Mouse (Mus musculus) monocyte, adult 2 months (primary cell): ENCODE data around the gene Wwp2.

Source experiments
- DNase-seq, 2 experiments: peaks; one replicate each; pipeline ENCODE4 v3.0.0; 2022; ENCODE audit warnings: low spot score in 2 of 2, low read depth in 1 of 2

Wwp2 gene

DNA sequence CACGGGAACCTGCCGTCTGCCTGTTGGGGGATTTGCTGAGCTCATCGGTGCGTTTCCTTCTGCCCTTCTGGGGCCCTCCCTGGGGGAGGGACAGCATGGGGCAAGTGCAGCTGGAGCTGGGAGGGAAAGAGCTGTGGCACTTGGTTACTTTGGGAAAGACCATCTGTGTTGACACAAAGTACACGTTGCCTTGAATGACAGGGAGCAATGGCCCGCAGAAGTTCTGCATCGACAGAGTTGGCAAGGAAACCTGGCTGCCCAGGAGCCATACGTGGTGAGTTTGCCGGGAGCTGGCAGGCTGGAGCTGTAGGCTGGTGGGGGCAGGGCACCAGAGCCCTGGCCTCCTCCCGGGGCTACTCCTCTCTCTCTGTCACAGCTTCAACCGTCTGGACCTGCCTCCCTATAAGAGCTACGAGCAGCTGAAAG lies 120.4 kb downstream of the Wwp2 start:
- no peak for DNase-seq

DNA sequence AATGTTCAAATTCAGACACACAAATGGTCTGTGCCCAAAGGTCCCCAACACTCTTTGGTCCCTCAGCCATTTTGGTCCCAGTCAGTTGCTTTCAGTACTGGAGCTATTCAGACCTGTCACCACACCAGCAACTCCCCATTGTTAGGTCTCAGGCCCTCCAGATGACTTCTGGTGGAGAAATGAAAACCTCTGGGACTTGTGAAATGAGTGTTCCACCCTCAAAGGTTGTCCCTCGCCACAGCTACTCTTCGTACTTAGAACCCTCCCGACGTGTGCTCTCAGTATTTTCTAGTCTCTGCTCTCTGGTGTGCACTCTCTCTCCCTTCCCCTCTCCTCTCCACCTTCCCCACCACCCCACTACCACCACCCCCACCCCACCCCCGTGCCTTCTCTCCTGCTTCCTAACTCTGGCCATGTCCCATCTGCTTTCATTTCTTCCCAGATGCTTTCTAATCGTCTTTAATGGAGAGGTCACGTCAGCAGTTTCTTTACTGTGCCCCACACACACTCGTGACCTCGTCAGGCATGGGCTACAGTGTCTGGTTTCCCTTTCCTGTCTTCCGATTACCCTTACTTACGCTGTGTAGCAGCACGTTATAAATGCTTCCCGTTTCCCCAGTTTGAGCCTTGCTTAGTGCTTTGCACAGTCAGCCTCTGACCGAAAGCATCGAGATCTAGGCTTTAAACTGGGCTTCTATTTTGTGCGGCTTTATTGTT lies 124.8 kb downstream of the Wwp2 start:
- DNase-seq = peak in 1 of 2 experiments; percentile 17

DNA sequence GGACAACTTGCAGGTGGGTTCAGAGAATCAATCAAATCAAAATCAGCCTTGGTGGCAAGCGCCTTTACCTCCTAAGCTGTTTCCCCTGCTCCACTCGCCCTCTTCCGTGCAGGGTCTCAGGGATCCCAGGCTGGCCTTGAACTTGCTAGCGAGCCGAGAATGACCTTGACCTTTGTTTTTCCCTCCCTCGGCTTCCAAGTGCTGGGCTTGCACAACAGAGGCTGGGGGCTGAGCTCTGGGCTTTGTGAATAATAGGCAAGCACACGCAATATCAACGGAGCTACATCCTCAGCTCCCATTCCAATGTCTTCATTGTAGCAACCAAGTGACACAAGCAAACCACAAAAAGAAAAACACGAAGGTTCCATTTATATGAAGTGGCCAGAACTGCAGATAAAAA lies 126.0 kb downstream of the Wwp2 start:
- no peak for DNase-seq

DNA sequence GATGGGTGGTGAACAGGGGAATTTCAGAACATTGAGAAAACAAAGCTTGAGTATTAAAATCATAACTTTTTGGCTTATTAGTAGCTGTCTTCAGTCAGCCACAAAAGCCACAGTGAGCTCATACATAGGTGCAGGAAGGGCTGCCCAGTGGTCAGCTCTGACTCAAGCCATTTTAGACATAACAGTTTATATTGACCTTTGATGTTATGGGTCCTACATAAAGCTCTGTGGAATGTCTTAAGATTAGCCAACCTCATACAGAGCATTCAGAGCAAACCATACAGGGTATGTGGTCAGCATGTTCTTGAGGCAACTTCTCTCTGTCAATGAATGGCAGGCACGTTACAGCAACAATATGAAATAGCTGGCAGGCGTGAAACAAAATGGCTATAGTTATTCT lies 134.9 kb downstream of the Wwp2 start:
- DNase-seq = no peak

DNA sequence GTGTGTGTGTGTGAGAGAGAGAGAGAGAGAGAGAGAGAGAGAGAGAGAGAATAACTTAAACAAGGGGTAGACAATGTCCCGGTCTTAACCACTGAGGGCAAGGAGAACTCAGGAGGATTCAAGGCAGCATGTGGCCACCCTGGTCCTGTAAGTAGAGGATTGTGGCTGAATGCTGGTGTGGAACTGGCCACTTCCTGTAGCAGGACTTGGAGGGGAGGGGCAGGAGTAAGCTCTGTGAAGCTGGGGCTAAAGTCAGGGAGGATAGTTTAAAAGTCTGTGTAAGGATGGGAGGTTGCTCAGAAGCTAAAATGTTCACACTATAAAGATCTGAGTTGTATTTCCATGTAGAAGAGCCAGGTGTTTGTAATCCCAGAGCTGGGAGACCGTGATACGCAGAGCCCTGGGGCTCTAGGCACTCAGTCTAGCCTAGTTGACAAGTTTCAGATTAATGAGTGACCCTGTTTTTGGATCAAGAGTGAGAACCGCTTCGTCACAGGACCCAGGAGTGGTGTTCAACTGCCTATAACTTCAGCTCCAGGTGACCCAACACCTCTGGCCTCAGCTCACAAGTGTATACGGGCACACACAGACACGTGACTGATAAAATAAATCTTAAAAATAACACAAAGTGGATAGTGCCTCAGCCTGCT lies 135.4 kb downstream of the Wwp2 start:
- DNase-seq = no peak

DNA sequence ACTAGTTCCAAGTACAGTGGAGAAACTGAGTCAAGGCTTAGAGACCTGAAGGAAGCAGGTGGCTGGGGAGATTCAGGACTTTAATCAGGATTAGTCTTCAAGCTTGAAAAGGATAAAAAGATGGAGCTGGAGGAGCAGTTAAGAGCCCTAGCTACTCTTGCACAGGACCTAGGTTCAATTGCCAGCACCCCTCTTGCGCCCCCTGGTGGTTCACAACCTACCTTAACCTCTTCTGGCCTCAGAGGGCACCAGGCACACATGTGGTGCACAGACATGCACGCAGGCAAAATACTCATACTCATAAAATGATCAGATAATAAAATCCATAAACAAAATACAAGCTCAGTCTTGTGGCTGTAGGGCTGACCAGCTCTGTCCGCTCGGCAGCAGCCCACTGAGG lies 136.3 kb downstream of the Wwp2 start:
- DNase-seq = peak in 1 of 2 experiments; percentile 63

DNA sequence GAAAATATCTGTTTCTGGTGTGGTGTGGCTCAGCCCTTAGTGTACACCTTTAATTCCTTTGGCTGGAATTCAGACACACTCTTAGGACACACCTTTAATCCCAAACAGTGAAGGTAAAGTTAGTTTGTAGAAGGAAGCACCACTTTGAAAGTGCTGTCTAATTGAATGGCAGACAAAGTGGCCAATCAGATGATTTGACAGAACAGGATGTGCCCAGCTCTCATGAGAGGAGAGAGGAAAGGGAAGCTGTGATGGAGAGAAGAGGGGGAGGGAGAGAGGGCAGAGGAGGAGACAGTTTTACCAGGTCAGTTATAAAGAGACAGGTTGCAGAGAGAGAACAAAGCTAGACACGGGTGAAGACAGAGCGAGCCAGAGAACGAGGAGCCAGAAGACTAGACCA lies 138.6 kb downstream of the Wwp2 start:
- DNase-seq = no peak

DNA sequence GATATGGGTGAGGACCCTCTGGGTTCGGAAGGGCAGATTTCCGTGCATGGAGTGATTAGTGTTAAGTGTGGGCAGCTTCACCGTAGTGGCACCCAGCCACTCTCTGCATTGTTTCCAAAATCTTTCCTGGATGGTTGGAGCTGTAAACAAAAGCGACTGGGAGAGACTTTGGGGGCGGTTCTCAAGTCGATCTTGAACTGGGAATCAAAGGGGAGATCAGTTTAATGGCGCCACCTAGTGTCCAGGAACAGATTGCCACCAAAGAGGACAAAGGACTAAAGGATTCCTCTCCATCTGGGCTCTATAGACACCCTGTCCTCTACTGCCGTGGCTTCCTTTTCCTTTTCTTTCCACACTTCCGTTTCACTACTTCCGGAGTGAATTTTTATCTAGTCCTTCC lies 140.5 kb downstream of the Wwp2 start:
- DNase-seq = peak; percentile 33 to 50

DNA sequence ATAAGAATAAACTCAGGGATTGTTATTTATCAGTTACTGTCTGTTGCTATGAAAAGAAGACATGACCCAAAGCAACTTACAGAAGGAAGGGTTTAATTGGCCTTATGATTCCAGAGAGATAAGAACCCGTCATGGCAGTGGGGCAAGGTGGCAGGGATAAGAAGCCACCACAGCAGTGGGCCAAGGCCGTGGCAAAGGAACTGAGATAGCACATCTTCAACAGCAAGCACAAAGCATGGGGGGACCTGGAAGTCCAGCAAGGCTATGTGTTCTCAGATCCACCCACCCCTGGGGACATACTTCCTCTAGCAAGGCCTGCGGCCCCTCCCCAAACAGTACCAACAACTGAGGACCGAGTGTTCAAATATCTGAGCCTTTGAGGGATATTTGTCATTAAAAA lies 141.5 kb downstream of the Wwp2 start:
- DNase-seq = no peak

DNA sequence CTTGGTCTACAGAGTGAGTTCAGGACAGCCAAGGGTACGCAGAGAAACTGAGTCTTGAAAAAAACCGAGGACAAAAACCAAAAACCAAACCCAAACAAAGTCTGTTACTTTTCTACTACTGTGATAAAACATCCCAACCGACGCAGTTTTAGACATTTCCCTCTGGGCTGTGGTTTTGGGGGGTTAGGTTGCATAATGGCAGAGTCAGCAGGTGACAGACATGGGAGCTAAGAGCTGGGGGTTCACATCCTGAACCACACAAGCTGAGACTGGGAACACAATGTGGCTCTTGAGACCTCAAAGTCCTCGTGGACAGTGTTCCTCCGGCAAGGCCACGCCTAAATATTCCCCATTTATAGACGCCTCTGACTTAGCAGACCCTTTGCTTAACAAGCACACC lies 142.0 kb downstream of the Wwp2 start:
- DNase-seq = no peak

DNA sequence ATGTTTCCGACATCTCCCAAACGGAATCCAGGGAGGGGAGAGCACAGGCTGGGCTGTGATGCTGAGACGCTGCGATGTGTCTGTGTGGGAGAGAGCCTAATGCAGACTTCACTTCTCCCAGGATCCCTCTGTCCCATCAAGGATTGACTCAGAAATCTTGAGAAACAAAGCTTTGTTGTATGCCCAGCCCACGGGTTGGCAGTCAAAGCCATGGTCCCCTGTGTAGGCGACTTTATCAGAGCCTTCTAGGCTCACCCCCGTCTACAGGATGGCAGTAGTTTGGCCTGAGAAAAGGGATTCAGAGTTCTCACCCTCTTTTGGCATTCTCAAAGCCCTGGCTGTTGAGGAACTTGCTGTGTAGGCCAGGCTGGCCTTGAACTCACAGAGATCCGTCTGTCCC lies 142.4 kb downstream of the Wwp2 start:
- no peak for DNase-seq

DNA sequence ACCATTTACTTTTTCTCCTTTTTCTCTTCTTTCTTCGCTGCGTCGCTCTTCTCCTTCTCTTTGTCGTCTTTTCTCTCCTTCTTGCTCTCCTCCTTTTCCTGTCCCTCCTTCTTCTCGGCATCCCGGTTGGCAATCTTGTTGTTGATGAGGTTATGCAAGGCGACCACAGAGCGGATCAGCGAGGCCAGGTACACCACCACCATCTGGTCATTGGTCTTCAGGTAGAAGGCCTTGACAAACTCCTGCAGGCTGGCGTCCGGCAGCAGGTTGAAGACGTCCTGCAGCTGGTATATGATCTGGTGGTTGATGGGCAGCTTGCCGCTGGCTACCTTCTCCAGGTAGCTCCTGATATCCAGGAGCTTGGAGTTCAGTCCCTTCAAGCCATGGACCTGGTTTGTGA lies 144.7 kb downstream of the Wwp2 start:
- no peak for DNase-seq

DNA sequence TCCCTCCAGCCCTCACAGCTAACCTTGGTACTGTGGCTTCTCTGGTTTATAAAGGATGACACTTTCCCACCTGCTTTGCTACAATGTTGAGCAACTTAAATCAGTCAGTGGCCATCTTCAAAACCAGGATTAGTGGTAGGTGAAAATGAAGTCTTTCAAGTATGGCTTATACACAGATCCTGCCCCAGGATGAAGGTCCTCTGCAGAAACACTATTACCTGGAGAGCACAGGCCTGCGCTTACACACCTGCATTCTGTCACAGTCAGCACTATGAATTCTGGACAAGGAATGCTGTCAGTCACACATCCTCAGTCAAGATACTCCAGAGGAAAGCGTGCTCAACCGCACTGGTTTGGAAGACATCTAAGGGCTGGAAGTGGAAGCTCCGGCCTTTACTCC lies 145.4 kb downstream of the Wwp2 start:
- DNase-seq = no peak

DNA sequence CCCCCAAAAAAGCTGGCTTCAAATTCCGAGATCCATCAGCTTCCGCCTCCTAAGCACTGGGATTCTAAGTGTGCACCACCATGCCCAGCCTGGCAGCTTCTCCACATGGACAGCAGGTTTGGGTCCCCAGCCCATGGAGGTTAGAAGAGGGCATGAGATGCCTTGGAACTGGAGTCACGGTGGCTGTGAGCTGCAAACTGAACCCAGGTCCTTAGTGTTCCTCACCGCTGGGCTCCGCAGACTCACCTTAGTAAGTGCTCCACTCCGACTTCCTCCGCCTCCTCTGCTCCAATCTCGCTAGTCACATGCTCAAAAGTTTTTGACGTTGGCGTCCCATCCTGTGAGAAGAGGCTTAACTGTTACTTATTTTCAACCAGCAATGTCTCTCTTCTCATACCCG lies 146.0 kb downstream of the Wwp2 start:
- DNase-seq = no peak

DNA sequence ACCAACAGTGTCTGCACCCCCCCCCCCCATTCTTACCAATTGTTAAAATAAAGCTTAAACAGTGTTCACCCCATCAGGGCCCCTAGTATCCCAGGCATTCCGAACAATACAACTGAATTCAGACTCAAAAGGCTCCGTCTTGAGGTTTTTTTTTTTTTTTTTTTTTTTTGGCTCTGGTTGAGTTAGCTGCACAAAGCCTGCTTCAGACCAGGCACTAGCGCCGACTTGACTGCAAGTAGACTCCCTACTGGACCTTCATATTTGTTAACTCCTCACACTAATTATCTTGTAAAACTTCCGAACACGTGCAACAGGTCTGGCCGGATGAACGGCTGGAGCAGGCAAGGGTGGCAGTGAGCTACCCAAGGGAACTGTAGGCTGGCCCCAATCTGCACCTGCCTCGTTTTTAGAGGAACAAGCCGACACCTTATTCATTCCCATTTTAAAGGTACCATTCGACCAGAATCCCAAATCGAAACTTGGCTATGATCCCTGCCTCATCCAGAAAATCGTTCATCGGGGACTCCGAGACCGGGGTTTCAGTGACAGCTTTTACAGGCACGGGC lies 151.3 kb downstream of the Wwp2 start:
- no peak for DNase-seq

DNA sequence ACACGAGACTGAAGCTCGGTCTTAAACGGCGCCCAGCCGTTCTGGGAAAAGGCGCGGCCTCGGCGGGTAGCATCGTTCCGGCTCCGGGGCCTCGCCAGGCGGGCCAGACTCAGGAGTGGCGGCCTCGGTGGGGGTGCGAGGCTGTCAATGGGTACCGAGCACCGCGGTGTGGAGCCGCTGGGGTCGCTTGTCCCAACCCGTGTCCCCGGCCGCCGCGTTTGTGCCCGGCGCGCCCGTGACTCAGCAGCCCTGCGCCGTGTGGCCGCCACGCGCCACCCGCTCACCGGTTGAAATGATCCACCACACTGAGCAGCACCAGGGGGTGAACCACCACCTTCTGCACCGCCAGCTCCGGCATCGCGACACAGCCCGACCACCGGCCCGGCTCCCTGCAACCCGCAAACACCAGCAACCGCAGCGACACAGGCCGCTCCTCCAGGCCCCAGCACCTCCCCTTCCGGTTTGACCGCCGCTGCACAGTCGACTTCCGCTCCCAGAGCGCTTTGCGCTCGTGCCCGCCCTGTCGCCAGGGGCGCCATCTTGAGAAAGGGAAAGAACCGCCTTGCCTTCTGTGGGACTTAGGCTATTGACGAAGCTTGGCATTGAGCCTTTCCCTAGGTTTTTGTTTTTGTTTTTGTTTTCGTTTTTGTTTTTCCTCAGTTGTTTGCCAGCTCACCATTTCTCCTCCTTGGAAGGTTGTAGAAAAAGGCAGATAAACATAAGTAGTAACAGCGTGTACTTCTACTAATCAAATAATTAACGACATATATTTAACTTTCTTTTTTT lies 152.0 kb downstream of the Wwp2 start, which contains the start of gene Psmd7:
Gene Psmd7 (minus strand): TSS at position 470 of the 786 bp plus-strand sequence.
- peak; percentile 70 to 86 for DNase-seq

DNA sequence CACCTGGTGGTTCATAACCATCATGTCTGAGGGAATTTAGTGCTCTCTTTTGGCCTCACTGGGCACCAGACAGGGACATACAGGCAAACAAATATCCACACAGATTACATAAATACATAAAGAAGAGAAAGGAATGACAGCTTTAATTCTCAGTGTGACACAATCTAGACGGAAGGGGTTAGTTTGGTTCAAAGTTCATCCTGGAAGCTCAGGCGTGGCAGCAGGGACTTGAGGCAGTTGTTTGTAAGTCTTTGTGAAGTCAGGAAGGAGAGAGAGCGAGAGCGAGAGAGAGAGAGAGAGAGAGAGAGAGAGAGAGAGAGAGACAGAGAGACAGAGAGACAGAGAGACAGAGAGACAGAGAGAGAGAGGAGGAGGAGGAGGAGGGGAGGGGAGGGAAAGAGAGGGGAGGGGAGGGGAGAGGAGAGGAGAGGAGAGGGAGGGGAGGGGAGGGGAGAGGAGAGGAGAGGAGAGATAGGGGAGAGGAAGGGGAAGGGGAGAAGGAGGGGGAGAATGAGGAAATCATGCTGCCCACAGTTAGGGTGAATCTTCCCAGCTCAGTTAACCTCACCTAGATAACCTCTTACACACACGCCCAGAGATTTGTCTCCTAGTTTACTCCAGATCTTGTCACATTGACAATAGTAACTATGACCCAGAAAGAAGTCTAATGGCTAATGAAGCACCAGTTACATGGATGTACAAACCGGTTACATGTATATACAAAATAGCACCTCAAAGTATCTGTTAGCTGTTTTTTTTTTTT lies 158.0 kb downstream of the Wwp2 start:
- DNase-seq = no peak

DNA sequence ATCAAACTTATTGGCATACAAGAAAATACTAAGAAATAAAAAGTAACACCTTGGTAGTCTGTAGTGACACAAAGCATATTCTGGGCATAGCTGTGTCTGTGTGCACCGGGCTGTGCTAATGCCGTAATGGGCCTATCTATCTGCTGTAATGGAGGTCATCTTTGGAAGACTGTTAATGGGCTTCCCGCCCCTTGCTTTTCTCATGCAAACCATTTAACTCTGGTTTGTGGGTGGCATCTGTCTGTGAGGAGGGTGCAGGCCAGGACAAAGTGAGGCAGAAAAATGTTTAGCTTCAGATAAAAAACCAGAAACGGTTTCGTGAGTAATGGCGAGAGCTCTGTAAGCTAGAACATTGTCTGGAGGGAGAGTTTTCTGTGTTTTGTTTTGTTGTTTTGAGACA lies 158.7 kb downstream of the Wwp2 start:
- no peak for DNase-seq

DNA sequence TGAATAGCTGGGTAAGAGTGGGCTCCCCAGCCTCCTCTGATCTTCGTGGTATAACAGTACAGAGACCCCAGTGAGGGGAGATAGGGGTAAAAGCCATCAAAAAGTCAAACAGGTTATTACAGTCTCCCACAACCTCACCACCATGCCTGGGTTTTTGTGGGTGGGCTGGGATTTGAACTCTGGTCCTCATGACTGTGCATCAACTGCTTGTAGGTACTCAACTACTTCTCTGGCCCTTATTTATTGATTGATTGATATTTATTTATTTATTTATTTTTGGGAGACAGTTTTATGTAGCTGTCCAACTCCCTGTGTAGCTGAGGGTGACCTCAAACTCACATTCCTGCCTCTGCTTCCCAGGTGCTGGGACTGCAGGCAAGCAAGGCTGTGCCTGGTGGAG lies 161.6 kb downstream of the Wwp2 start:
- DNase-seq = no peak

DNA sequence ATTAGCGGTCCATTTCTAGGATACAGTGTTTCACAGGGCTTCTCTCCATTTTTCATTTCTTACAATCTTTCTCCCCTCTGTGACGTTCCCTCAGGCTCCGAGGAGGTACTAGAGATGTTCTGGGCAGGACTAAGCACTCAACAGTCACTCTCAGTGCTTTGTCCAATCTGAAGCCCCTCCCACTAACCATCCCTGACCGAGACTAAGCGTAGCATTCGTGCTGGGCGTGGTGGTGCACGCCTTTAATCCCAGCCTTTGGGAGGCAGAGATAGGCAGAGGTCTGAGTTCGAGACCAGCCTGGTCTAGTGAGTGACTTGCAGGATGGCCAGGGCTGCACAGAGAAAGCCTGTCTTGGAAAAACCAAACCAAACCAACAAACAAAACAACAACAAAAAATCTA lies 163.5 kb downstream of the Wwp2 start:
- DNase-seq = no peak

DNA sequence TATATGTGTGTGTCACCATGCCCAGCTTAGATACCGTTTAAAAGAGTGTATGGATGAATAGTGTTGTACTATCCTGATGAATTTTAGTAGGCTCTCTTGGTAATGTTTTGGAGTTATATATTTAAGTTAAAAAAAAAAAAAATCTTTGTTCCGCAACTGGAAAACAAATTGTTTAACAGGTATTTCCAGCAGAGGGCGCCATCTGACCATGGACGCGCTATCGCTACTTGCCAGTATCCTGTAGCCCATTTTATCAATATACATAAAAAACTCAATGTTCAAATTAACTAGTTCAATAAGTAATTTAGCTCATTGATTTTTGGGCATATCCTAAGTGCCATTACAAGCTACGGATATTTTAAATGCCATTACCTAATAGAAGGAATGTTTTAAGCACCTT lies 166.9 kb downstream of the Wwp2 start:
- DNase-seq = no peak
